In genomic region chr15:28595294-28595693, GRCm38 (mm10) we compare ENCODE assay signal across 19 mouse cellular contexts.
"Had no signal": no experiment of that assay in that cellular context is flagged by ENCODE, and none has a peak within 500 bp of the region (broad histone marks: within the 10 kb centered on the region; RNA-seq: fewer than 3 reads in every experiment).

No protein-coding gene starts in this region.

- ATAC-seq: midbrain, embryonic 16.5 days had no signal

- H3K4me1 ChIP-seq: midbrain, embryonic 10.5 days; midbrain, embryonic 12.5 days; neural tube, embryonic 15.5 days; stomach, embryonic 15.5 days had no signal

- H3K27ac ChIP-seq: midbrain, embryonic 10.5 days; midbrain, embryonic 12.5 days; neural tube, embryonic 13.5 days; neural tube, embryonic 15.5 days; stomach, embryonic 15.5 days; stomach, postnatal 0 days had no signal

- H3K4me2 ChIP-seq: lung, embryonic 14.5 days; midbrain, embryonic 12.5 days; neural tube, embryonic 13.5 days; neural tube, embryonic 15.5 days; stomach, embryonic 15.5 days had no signal

- H3K36me3 ChIP-seq: midbrain, embryonic 10.5 days; midbrain, embryonic 12.5 days; neural tube, embryonic 13.5 days; neural tube, embryonic 15.5 days; stomach, embryonic 15.5 days had no signal

- H3K4me3 ChIP-seq: midbrain, embryonic 10.5 days; midbrain, embryonic 12.5 days; myocyte; neural tube, embryonic 13.5 days; neural tube, embryonic 15.5 days; stomach, embryonic 15.5 days had no signal

- H3K27me3 ChIP-seq: midbrain, embryonic 12.5 days; neural tube, embryonic 13.5 days; neural tube, embryonic 15.5 days; stomach, embryonic 15.5 days had no signal

- H3K9me3 ChIP-seq: midbrain, embryonic 10.5 days; midbrain, embryonic 12.5 days; neural tube, embryonic 13.5 days; neural tube, embryonic 15.5 days; stomach, embryonic 15.5 days had no signal

- H3K9ac ChIP-seq: lung, embryonic 14.5 days; midbrain, embryonic 12.5 days; neural tube, embryonic 13.5 days; neural tube, embryonic 15.5 days; stomach, embryonic 15.5 days had no signal

- DNase-seq: lung, adult 18-20 months; lung, embryonic 14.5 days; lung, postnatal 10 days; lung, postnatal 4 days; midbrain, embryonic 14.5 days; retina, postnatal 1 day; right cerebral cortex, adult 18-20 months; right cerebral cortex, postnatal 14 days; thymus, adult 2 months; thymus, postnatal 25 days; thymus, postnatal 4 days had no signal
